Mouse (Mus musculus): Measurements from ENCODE around the gene Acad10.

The Acad10 gene

GRCm38 (mm10) chr5:121595758-121596157 lies 64.6 kb downstream of the Acad10 start:
- DNase-seq: no peak

GRCm38 (mm10) chr5:121594714-121595313 lies 65.5 kb downstream of the Acad10 start:
- DNase-seq: no peak

DNA sequence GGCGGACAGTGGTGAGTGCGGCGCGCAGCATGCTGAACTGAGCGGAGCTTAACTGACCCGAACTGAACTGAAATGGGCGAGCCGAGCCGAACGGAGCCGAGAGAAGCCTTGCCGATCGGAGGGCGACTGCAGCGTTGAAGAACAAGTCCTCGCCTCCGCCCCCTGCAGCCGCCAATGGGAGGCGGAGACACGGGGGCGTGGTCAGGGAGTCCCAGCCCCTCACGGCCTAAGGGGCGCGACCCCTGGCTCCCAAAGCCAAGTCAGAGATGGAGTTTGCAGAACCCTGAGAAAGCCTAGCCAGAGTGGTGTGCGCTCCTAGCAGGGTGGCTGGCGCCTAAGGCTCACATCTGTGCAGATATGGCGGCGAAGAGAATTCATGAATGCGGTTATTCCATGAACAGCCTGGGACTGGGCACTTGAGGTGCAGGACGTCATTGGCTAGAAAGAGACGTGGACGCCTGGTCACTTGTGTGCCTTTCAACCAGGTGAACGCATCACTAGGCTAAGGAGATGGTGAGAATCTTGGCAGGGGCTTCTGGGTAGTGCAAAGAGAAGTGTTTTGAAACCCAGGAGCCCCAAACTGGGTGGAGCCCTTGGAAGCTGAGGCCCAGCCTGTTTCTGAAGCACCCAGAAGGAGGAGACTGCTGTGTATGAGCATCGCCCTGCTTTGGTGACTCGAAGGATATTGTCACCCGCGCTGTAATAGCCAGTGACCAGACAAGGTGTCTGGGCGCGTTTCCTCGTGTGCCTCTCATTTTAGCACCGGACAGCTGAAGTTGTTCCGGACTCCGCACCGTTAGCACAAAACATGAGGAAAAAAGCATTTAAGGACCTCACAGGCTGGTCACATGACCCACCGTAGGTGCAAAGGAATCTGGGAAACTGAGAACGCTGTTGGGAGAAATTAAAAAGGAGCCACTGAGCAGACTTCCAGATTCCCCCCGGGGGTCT lies 66.6 kb downstream of the Acad10 start, which contains the start of gene Aldh2:
Gene Aldh2, minus strand, starts transcription at position 374 of the 951 bp plus-strand sequence.
- peak; percentile 75 for DNase-seq

GRCm38 (mm10) chr5:121592816-121593407 lies 67.4 kb downstream of the Acad10 start:
- no peak for DNase-seq

DNA sequence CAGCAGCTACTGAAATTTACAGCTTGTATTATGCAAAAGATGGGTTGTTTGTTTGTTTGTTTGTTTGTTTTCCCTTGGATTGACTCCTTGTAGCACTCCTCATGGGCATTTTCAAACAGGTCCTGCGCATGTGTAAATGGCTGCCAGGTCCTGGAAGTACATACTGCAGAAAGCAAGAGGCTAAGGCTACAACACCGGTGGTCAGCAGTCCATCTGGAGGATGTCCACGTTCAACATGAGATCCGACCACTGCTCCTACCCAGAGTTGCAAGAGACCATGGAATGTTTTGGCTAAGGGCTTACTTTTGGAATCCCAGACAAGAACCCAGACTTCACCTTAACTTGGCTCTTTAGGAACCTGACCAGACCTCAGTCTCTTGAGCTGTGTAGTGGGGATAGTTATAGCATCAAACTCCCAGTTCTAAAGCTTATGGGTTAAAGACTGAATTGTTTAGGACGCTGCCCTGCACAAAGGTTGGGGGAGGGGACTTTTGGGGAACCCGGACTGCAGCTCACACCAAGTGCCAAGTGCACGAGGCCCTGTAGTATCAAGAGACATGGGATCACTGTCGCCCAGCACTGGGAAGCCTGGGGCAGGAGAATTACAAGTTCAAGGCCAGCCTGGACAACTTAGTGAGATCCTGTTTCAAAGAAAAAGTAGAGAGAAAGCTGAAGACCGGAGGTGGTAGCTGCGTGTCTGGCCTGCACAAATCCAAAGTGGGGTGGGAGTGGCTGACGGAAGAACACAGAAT lies 68.1 kb downstream of the Acad10 start:
- no peak for DNase-seq

GRCm38 (mm10) chr5:121591417-121592063 lies 68.8 kb downstream of the Acad10 start:
- no peak for DNase-seq

- no peak for DNase-seq
These were observed 70.4 kb downstream of the Acad10 start for GRCm38 (mm10) chr5:121589928-121590327.

- DNase-seq: peak; percentile 65
These were observed 73.8 kb downstream of the Acad10 start for GRCm38 (mm10) chr5:121586400-121587039.

DNA sequence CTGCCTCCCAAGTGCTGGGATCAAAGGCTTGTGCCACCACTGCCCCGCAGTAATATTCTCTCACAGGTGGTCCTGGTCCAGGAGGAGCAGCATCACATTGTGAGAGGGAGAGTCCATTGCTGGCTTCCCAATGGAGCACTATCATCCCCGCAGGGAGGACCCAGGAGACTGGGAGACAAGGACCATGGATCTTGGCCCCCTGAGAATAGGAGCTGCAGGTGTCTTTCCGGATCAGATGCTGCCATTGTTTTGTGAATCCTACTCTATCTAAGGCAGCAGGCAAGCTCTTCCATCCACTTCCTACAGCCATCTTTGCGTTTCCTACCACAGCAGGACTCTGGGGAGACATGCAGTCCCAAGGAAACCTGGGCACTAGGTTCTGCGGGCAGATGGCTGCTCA lies 74.6 kb downstream of the Acad10 start:
- peak; percentile 12 for DNase-seq

- DNase-seq: no peak
These were observed 75.3 kb downstream of the Acad10 start for GRCm38 (mm10) chr5:121585005-121585404.

DNA sequence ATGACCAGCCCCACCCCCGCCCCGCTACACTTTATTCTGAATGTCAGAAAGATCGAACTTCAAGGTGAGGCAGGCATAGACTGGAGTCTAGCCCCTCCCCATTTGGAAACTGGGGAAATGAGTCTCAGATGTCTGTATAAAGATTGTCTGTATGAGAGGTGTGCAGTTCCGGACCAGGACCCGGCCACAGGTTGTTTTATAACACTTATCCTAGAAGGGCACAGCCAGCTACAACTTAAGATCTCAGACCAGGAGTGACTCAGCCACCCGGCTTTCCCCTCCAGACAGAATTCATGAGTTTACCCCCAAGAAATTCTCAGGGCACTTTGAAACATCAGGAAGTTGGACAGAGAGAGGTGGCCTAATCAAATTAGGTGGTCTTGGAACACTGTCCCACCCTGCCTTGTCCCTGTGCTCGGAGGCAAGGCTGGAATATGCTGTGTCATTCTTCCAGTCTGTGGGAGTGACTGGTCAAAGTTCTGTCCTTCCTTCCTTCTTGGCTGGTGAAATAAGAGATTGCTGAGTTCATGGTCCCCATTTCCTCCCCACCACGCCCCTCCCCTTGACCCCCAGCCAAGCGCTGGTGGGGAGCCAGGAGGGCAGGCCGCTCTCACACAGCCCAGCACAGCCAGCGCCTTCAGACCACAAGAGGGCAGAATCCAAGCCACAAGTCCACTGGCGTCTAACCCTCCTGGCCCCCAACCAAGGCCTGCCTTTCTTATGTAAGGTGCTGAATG lies 76.4 kb downstream of the Acad10 start:
- peak; percentile 65 for DNase-seq

- no peak for DNase-seq
These were observed 78.4 kb downstream of the Acad10 start for GRCm38 (mm10) chr5:121581945-121582344.

- DNase-seq: no peak
These were observed 83.3 kb downstream of the Acad10 start for GRCm38 (mm10) chr5:121576927-121577488.

DNA sequence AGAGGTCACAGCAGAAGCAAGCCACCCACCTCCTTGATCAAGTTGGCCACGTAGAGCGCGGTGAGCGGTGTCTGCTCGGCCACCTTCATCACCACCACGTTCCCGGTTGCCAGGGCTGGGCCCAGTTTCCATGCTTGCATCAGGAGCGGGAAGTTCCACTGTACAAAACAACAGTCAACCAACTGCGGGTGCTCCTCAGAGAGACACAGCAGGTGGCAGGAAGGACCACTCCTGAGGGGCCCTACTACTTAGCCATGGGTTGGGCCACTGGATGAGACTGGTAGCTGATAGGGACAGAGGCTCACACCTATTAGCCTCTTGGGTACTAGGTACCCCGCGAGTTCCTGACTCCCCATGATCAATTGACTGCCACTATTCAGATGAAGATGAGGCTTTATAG lies 84.4 kb downstream of the Acad10 start:
- no peak for DNase-seq

GRCm38 (mm10) chr5:121574145-121574544 lies 86.2 kb downstream of the Acad10 start:
- DNase-seq: no peak
